Mouse (Mus musculus): ENCODE data around the gene Relt.
A peak's percentile ranks its signal among the peaks of the same experiment; 100 is the strongest.

GRCm38 (mm10) chr7:100902451-100903137 lies 39.3 kb upstream of the Relt start:
- TF ChIP-seq CTCF (conservative IDR thresholded peaks at IDR 0.05 in 1 of 2, IDR thresholded peaks at IDR 0.05 in 1 of 2; ENCODE audit: low read depth in 2 of 2, low read length in 2 of 2) = peak; percentile 58 to 71
- TF ChIP-seq KAT2A (IDR thresholded peaks at IDR 0.05; ENCODE audit: insufficient replicate concordance, low read length) = no peak
- no peak for TF ChIP-seq ZMIZ1 (IDR thresholded peaks at IDR 0.05; ENCODE audit: low read depth, low read length)
- no peak for TF ChIP-seq EP300 (IDR thresholded peaks at IDR 0.05; ENCODE audit: low read length)
- TF ChIP-seq POLR2A (IDR thresholded peaks at IDR 0.05; ENCODE audit: low read depth, low read length) = no peak
- no peak for TF ChIP-seq USF1 (IDR thresholded peaks at IDR 0.05; ENCODE audit: low read depth, low read length)
- TF ChIP-seq MAX (IDR thresholded peaks at IDR 0.05; ENCODE audit: low read length) = no peak
- no peak for TF ChIP-seq MAZ (IDR thresholded peaks at IDR 0.05; ENCODE audit: low read depth, low read length)
- no peak for TF ChIP-seq NRF1 (IDR thresholded peaks at IDR 0.05; ENCODE audit: low read depth, low read length)
- TF ChIP-seq NELFE (IDR thresholded peaks at IDR 0.05; ENCODE audit: low read depth, low read length) = no peak
- TF ChIP-seq JUND (conservative IDR thresholded peaks at IDR 0.05; ENCODE audit: low read depth, low read length) = no peak
- no peak for TF ChIP-seq BHLHE40 (IDR thresholded peaks at IDR 0.05; ENCODE audit: low read depth, low read length)
- TF ChIP-seq MAFK (IDR thresholded peaks at IDR 0.05; ENCODE audit: insufficient replicate concordance, low read length) = no peak

Measured in CH12.LX (cell line).